Mouse (Mus musculus): ENCODE data around the gene Elp5. TPM values are rescaled to one million over a fixed set of nuclear protein-coding genes. Genes with fewer than 3 reads are reported as not detected.
A peak's percentile ranks its signal among the peaks of the same experiment; 100 is the strongest.

Gene Elp5
- polyA plus RNA-seq, 1 experiment from 2014 or later: 166 TPM

DNA sequence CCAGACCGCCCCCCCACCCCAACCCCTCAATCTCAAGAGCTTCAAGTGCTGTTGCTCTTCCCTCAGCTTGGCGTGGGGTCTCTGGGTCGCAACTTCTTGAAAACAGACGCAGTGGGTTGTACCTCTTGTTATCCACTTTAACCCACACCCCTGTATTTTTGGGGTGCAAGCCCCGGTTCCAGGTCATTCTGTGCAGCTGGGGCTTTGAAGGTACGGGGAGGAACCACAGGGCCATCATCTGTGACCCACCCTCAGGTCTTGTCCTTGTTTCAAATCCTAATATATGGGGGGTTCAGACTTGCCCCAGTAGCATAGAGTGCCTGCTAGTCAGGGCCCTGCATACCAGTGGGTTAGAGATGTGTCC, 41.8 kb upstream of the Elp5 start:
- Histone ChIP-seq H3K4me1 (replicated peaks; ENCODE audit: control insufficient read depth, insufficient read depth, low read length) (peaks cover 90% of the 10 kb centered on the region), H3K27ac (ENCODE audit: low read length) (peak overlapping the region; percentile 71), H3K9me3 (ENCODE audit: control insufficient read depth, low read length) (no peaks in the 10 kb centered on the region), H3K4me2 (ENCODE audit: low read length) (peak overlapping the region; percentile 66), H3K36me3 (ENCODE audit: control insufficient read depth, insufficient read depth) (no peaks in the 10 kb centered on the region), H3K27me3 (replicated peaks; ENCODE audit: control insufficient read depth, insufficient read depth, low read length) (no peaks in the 10 kb centered on the region), H3K9ac (replicated peaks; ENCODE audit: low read depth, low read length) (peak overlapping the region; percentile 52), H3K4me3 (replicated peaks; ENCODE audit: low read length) (peak overlapping the region; percentile 41)
- 14% methylated on average over 6 of the region's 6 CpGs for WGBS
- ATAC-seq: no peak

DNA sequence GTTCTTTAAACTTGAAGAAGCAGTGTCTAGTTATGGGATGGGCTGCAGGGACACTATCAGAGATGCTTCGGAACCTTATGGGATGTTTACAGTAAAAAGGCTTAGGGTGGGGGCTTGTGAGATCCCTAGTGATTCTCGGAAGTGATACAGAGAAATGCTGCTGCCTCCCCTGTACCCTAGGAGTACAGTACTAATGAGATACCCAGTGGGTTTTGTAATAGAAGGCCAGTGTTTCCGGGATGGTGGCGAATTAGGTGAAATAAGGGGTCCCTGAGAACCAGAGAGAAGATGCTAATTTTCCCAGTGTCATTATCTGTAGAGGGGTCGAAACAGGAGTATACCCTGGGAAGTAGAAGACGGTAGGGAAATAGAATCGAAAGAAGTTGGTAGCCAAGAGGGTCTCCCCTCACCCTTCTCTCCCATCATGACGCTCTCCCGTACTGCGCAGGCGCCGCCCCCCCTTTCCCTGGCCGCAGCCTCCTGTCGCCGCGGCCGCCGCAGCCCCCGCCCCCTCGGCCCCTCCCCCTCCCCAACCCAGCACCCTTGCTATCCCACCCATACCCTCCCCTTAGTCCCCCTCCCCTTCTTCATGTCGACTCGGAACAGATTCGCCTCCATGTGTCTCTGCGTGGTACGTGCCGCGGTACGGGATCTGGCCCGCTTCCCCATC, 41.3 kb upstream of the Elp5 start:
- peak overlapping the region; percentile 52 for H3K9ac ChIP-seq (replicated peaks; ENCODE audit: low read depth, low read length)
- peak overlapping the region; percentile 71 for H3K27ac ChIP-seq (ENCODE audit: low read length)
- peaks cover 90% of the 10 kb centered on the region for H3K4me1 ChIP-seq (replicated peaks; ENCODE audit: control insufficient read depth, insufficient read depth, low read length)
- H3K36me3 ChIP-seq (ENCODE audit: control insufficient read depth, insufficient read depth): no peaks in the 10 kb centered on the region
- H3K4me2 ChIP-seq (ENCODE audit: low read length): peak overlapping the region; percentile 66
- no peak for ATAC-seq
- H3K9me3 ChIP-seq (ENCODE audit: control insufficient read depth, low read length): no peaks in the 10 kb centered on the region
- H3K4me3 ChIP-seq (replicated peaks; ENCODE audit: low read length): peak overlapping the region; percentile 41
- 4% methylated on average over 21 of the region's 29 CpGs for WGBS
- H3K27me3 ChIP-seq (replicated peaks; ENCODE audit: control insufficient read depth, insufficient read depth, low read length): no peaks in the 10 kb centered on the region

- no peaks in the 10 kb centered on the region for H3K36me3 ChIP-seq (ENCODE audit: control insufficient read depth, insufficient read depth)
- peak; percentile 73 for ATAC-seq
- no peaks in the 10 kb centered on the region for H3K27me3 ChIP-seq (replicated peaks; ENCODE audit: control insufficient read depth, insufficient read depth, low read length)
- 1% methylated on average over 40 of the region's 40 CpGs for WGBS
- H3K9me3 ChIP-seq (ENCODE audit: control insufficient read depth, low read length): no peaks in the 10 kb centered on the region
- peak overlapping the region; percentile 95 for H3K27ac ChIP-seq (ENCODE audit: low read length)
- H3K4me3 ChIP-seq (replicated peaks; ENCODE audit: low read length): peak overlapping the region; percentile 72
- peak overlapping the region; percentile 92 for H3K9ac ChIP-seq (replicated peaks; ENCODE audit: low read depth, low read length)
- H3K4me2 ChIP-seq (ENCODE audit: low read length): peak overlapping the region; percentile 83
- peaks cover 80% of the 10 kb centered on the region for H3K4me1 ChIP-seq (replicated peaks; ENCODE audit: control insufficient read depth, insufficient read depth, low read length)
These were observed 39.2 kb upstream of the Elp5 start for GRCm38 (mm10) chr11:70021264-70022132.

GRCm38 (mm10) chr11:70020731-70021263, 38.5 kb upstream of the Elp5 start:
- peak; percentile 83 for ATAC-seq
- no peaks in the 10 kb centered on the region for H3K36me3 ChIP-seq (ENCODE audit: control insufficient read depth, insufficient read depth)
- H3K4me3 ChIP-seq (replicated peaks; ENCODE audit: low read length): peak overlapping the region; percentile 72
- peak overlapping the region; percentile 83 for H3K4me2 ChIP-seq (ENCODE audit: low read length)
- H3K27ac ChIP-seq (ENCODE audit: low read length): peak overlapping the region; percentile 95
- peaks cover 73% of the 10 kb centered on the region for H3K4me1 ChIP-seq (replicated peaks; ENCODE audit: control insufficient read depth, insufficient read depth, low read length)
- WGBS: under 1% methylated on average over 8 of the region's 8 CpGs
- H3K9me3 ChIP-seq (ENCODE audit: control insufficient read depth, low read length): no peaks in the 10 kb centered on the region
- no peaks in the 10 kb centered on the region for H3K27me3 ChIP-seq (replicated peaks; ENCODE audit: control insufficient read depth, insufficient read depth, low read length)
- peak overlapping the region; percentile 92 for H3K9ac ChIP-seq (replicated peaks; ENCODE audit: low read depth, low read length)

DNA sequence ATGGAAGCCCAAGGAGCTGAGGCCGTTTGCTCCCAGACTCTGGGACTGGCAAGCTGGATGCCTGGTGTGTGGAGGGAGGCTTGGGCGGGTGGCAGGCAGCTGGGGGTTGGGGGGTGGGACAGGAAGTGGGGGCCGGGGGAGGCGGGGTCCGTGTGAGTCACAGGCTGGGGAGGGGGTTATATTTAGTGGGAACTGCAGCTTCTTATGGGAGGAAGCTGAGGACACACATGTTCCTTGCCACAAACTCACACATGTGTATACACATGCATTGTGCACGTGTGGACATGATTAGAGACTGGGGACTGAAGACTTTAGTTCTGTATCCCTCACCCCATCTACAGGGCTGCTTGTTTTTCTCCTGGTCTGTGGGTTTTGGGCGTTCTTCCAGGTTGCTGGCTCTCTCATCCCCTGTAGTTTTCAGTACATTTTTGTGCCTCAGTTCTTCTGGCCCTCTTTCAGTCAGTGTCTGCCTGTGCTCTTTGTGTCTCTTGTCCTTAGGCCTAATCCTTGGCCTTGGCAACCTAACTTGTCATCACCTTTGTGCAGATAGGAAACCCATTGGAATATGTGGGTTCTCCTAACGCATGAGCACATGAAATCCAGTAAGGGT, 37.8 kb upstream of the Elp5 start:
- 5% methylated on average over 7 of the region's 8 CpGs for WGBS

DNA sequence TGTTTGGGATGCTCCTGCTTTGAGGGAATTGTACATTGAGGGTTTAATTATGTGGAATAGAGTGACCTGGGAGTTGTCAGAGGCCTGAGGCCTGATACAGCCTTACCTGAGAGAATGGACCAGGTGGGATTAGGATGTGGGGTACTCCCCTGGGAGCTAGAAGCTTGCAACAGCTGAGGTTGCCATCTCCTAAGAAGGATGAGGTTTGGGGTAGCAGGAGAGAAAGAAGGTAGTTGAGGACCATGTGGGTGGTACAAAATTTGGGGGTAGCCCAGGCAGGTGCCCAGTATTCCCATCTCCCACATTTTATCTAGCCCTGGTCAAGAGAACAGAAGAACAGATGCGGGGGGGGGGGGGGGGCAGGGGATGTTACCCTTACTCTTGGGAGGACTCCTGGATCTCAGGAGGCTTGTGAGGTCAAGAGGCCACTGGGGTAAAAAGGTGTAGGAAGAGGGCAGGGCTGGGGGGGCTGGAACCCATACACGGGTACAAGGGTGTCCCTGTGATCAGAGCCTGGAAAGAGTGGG, 37.2 kb upstream of the Elp5 start:
- H3K9ac ChIP-seq (replicated peaks; ENCODE audit: low read depth, low read length): peak overlapping the region; percentile 92
- H3K9me3 ChIP-seq (ENCODE audit: control insufficient read depth, low read length): no peaks in the 10 kb centered on the region
- H3K4me3 ChIP-seq (replicated peaks; ENCODE audit: low read length): peak overlapping the region; percentile 72
- peak overlapping the region; percentile 83 for H3K4me2 ChIP-seq (ENCODE audit: low read length)
- no peaks in the 10 kb centered on the region for H3K36me3 ChIP-seq (ENCODE audit: control insufficient read depth, insufficient read depth)
- H3K27ac ChIP-seq (ENCODE audit: low read length): peak overlapping the region; percentile 95
- ATAC-seq: no peak
- 0% methylated on average over 1 of the region's 2 CpGs for WGBS
- peaks cover 71% of the 10 kb centered on the region for H3K4me1 ChIP-seq (replicated peaks; ENCODE audit: control insufficient read depth, insufficient read depth, low read length)
- no peaks in the 10 kb centered on the region for H3K27me3 ChIP-seq (replicated peaks; ENCODE audit: control insufficient read depth, insufficient read depth, low read length)

More for the DNA sequence above, 37.8 kb upstream of the Elp5 start:
- H3K4me1 ChIP-seq (replicated peaks; ENCODE audit: control insufficient read depth, insufficient read depth, low read length): peaks cover 72% of the 10 kb centered on the region
- peak overlapping the region; percentile 92 for H3K9ac ChIP-seq (replicated peaks; ENCODE audit: low read depth, low read length)
- peak overlapping the region; percentile 95 for H3K27ac ChIP-seq (ENCODE audit: low read length)
- ATAC-seq: no peak
- H3K4me2 ChIP-seq (ENCODE audit: low read length): peak overlapping the region; percentile 83
- H3K9me3 ChIP-seq (ENCODE audit: control insufficient read depth, low read length): no peaks in the 10 kb centered on the region
- peak overlapping the region; percentile 72 for H3K4me3 ChIP-seq (replicated peaks; ENCODE audit: low read length)
- no peaks in the 10 kb centered on the region for H3K27me3 ChIP-seq (replicated peaks; ENCODE audit: control insufficient read depth, insufficient read depth, low read length)
- H3K36me3 ChIP-seq (ENCODE audit: control insufficient read depth, insufficient read depth): no peaks in the 10 kb centered on the region

- no peaks in the 10 kb centered on the region for H3K36me3 ChIP-seq (ENCODE audit: control insufficient read depth, insufficient read depth)
- peak overlapping the region; percentile 95 for H3K27ac ChIP-seq (ENCODE audit: low read length)
- H3K9me3 ChIP-seq (ENCODE audit: control insufficient read depth, low read length): no peaks in the 10 kb centered on the region
- ATAC-seq: no peak
- peaks cover 63% of the 10 kb centered on the region for H3K4me1 ChIP-seq (replicated peaks; ENCODE audit: control insufficient read depth, insufficient read depth, low read length)
- peak overlapping the region; percentile 92 for H3K9ac ChIP-seq (replicated peaks; ENCODE audit: low read depth, low read length)
- H3K27me3 ChIP-seq (replicated peaks; ENCODE audit: control insufficient read depth, insufficient read depth, low read length): no peaks in the 10 kb centered on the region
- H3K4me3 ChIP-seq (replicated peaks; ENCODE audit: low read length): peak overlapping the region; percentile 72
- WGBS: under 1% methylated on average over 22 of the region's 25 CpGs
- H3K4me2 ChIP-seq (ENCODE audit: low read length): peak overlapping the region; percentile 83
These were observed 36.0 kb upstream of the Elp5 start for GRCm38 (mm10) chr11:70018131-70018990.

DNA sequence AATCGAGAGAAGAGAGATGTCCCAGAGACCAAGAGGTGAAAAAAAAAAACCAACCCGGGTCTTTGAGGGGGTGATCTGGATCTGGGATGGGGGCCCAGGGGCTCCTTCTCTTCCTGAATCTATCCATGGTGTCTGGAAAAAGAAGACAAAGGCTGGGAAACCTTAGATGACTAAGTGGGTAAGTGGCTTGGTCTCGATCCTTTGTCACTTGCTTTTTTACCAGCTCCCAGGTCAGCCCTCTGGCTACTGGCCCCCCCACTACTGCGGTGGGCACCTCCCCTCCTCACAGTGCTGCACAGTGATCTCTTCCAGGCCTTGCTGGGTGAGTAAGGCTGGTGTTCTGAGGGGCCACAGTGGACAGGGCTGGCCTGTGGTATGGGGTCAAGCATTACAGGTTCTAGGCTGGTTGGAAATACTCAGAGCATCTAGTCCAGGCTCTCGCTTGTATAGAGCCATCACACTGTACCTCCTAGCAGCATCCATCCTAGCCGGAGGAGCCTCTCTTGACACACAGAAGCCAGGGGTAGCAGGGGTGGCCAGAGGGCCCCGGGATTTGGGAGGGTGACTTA, 35.0 kb upstream of the Elp5 start:
- H3K9me3 ChIP-seq (ENCODE audit: control insufficient read depth, low read length): no peaks in the 10 kb centered on the region
- peak overlapping the region; percentile 83 for H3K4me2 ChIP-seq (ENCODE audit: low read length)
- H3K27me3 ChIP-seq (replicated peaks; ENCODE audit: control insufficient read depth, insufficient read depth, low read length): no peaks in the 10 kb centered on the region
- no peaks in the 10 kb centered on the region for H3K36me3 ChIP-seq (ENCODE audit: control insufficient read depth, insufficient read depth)
- no peak overlapping the region; the same call in 1 of the 2 replicates for H3K4me3 ChIP-seq (replicated peaks; ENCODE audit: low read length)
- peak overlapping the region; percentile 95; the same call in 1 of the 2 replicates for H3K27ac ChIP-seq (ENCODE audit: low read length)
- WGBS: 33% methylated on average over 7 of the region's 7 CpGs
- ATAC-seq: no peak
- H3K9ac ChIP-seq (replicated peaks; ENCODE audit: low read depth, low read length): peak overlapping the region; percentile 92
- H3K4me1 ChIP-seq (replicated peaks; ENCODE audit: control insufficient read depth, insufficient read depth, low read length): peaks cover 52% of the 10 kb centered on the region

All from forebrain, embryonic 16.5 days (tissue).